Mouse (Mus musculus): ENCODE data around the gene Fkbp4. TPM values are rescaled to one million over a fixed set of nuclear protein-coding genes. Genes with fewer than 3 reads are reported as not detected.

Gene Fkbp4
- polyA plus RNA-seq (2015; fragmentation: Nextera tagmentation; extraction: Ambion mirVana), result 156 and 165 TPM in 2 replicates

DNA sequence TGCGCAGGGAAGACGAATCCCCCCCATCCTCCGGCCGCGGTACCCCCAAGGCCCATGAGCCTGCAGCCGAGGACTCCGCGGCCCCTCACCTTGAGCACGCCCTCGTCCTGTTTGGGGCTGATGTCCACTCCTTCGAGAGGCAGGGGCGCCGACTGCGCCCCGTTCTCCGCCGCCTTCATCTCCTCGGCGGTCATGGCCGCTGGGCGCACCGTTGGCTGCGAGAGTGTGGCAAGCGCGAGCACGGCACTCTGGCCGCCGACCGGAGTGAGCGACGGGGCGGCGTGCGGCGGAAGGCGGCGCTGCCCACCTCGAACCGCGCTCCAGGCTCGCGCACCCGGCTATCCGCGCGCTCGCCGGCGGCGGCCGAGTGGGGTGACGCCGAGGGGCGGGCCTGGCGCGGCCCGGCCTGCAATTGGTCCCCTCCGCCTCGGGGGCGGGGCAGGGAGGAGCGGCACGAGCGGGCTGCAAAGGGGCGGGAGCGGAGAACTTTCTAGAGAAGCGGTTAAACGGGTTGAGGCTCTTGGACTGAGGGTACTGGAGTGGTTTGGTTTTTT, at the start of gene Fkbp4:
Gene Fkbp4 (minus strand): TSS at position 361 of the 554 bp plus-strand sequence.
- H3K27me3 ChIP-seq (replicated peaks; ENCODE audit: insufficient read depth, low read length), result no peaks in the 10 kb centered on the region
- no peak for TF ChIP-seq EP300 (IDR thresholded peaks at IDR 0.05)
- peak; percentile 36 for TF ChIP-seq CTCF (IDR thresholded peaks at IDR 0.05)
- peak; percentile 97 for ATAC-seq
- H3K36me3 ChIP-seq (ENCODE audit: insufficient read depth, low read length), result peaks cover 13% of the 10 kb centered on the region; the same call in 1 of the 2 replicates
- under 1% methylated on average over 56 of the region's 67 CpGs for WGBS
- no peaks in the 10 kb centered on the region for H3K9me3 ChIP-seq (ENCODE audit: low read length)
- peak within 1 kb of the TSS; percentile 95 for H3K27ac ChIP-seq (ENCODE audit: low read length)
- H3K9ac ChIP-seq (replicated peaks; ENCODE audit: low read depth), result peak within 1 kb of the TSS; percentile 80
- H3K4me3 ChIP-seq (ENCODE audit: low read depth, low read length), result peak within 1 kb of the TSS; percentile 87
- peak; percentile 97 for DNase-seq (ENCODE audit: low spot score)
- H3K4me2 ChIP-seq (replicated peaks; ENCODE audit: low read depth, low read length), result peak within 1 kb of the TSS; percentile 92
- H3K4me1 ChIP-seq (ENCODE audit: insufficient read depth, low read depth, low read length), result peaks cover 12% of the 10 kb centered on the region; the same call in 1 of the 2 replicates

GRCm38 (mm10) chr6:128487736-128488135, 49.3 kb upstream of the Fkbp4 start:
- Histone ChIP-seq H3K4me2 (replicated peaks; ENCODE audit: low read depth, low read length) (no peak overlapping the region), H3K9ac (replicated peaks; ENCODE audit: low read depth) (no peak overlapping the region), H3K36me3 (ENCODE audit: insufficient read depth, low read length) (no peaks in the 10 kb centered on the region), H3K9me3 (ENCODE audit: low read length) (no peaks in the 10 kb centered on the region), H3K4me1 (ENCODE audit: insufficient read depth, low read depth, low read length) (no peaks in the 10 kb centered on the region), H3K4me3 (ENCODE audit: low read depth, low read length) (no peak overlapping the region), H3K27me3 (replicated peaks; ENCODE audit: insufficient read depth, low read length) (no peaks in the 10 kb centered on the region), H3K27ac (ENCODE audit: low read length) (no peak overlapping the region)
- TF ChIP-seq CTCF (IDR thresholded peaks at IDR 0.05) (no peak), EP300 (IDR thresholded peaks at IDR 0.05) (no peak)
- DNase-seq (ENCODE audit: low spot score) (no peak), ATAC-seq (no peak)
- 81% methylated on average over 11 of the region's 11 CpGs for WGBS

DNA sequence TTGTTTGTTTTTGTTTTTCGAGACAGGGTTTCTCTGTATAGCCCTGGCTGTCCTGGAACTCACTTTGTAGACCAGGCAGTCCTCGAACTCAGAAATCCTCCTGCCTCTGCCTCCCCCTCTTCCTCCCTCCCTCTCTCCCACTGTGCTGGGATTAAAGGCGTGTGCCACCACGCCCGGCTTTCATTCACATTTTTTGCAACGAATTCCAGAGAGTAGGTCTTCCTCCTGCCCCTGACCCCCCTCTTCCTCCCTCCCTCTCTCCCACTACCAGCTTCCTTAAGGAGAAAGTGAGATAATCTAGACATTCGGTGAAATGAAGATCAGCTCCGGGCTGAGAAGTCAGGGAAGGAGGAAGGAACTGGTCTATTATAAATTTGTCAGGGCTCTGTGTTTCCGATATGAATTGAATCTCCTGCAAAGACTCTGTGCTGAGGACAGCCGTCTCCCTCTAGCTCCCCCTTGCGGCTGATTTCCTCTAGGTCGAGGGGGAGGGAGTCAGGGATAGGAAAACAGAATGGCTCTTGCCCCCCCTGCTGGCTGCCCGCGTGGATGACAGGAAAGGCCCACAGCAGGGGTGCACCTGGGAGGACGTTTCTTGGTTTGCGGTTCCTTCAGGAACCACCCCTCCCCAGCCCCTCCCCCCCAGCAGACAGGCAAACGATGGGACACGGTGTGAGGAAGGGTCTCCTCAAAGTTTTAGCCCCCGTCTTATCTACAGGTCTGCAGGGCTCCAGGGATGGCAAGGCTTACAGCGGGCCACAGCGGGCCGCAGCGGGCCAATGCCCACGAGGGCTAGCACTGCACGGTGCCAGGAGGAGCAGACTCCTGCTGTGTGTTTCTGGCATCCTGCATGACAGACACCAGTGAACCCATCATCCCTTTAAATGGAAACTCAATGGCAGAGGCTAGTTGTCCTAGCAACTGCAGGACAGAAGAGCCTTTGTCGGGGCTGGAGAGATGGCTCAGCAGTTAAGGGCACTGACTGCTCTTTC, 41.3 kb upstream of the Fkbp4 start:
- WGBS, result 17% methylated on average over 26 of the region's 26 CpGs
- Histone ChIP-seq H3K27me3 (replicated peaks; ENCODE audit: insufficient read depth, low read length) (no peaks in the 10 kb centered on the region), H3K27ac (ENCODE audit: low read length) (no peak overlapping the region), H3K4me2 (replicated peaks; ENCODE audit: low read depth, low read length) (peak overlapping the region; percentile 37; the same call in 1 of the 2 replicates), H3K9ac (replicated peaks; ENCODE audit: low read depth) (no peak overlapping the region), H3K4me1 (ENCODE audit: insufficient read depth, low read depth, low read length) (no peaks in the 10 kb centered on the region), H3K9me3 (ENCODE audit: low read length) (no peaks in the 10 kb centered on the region), H3K4me3 (ENCODE audit: low read depth, low read length) (no peak overlapping the region), H3K36me3 (ENCODE audit: insufficient read depth, low read length) (no peaks in the 10 kb centered on the region)
- DNase-seq (ENCODE audit: low spot score) (peak; percentile 96), ATAC-seq (peak; percentile 96)
- peak; percentile 100 for TF ChIP-seq CTCF (IDR thresholded peaks at IDR 0.05)
- TF ChIP-seq EP300 (IDR thresholded peaks at IDR 0.05), result no peak

DNA sequence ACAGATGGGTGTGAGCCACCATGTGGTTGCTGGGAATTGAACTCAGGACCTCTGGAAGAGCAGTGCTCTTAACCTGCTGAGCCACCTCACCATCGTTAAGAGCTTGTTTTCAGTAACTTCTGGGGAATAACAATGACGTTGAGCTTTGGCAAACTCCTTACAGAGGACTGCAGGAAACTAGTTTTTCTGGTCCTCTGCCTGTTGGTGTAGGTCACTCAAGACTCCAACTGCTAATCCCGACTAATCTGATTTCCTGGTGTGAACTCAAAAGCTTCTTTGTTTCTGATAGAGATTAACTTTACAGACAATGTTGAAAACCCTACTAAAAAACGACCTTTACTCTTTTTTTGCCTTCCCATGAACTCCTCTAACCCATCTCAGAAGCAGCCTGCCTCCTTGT, 39.0 kb upstream of the Fkbp4 start:
- no peak overlapping the region for H3K4me2 ChIP-seq (replicated peaks; ENCODE audit: low read depth, low read length)
- H3K4me3 ChIP-seq (ENCODE audit: low read depth, low read length), result no peak overlapping the region
- 15% methylated on average over 4 of the region's 4 CpGs for WGBS
- H3K27me3 ChIP-seq (replicated peaks; ENCODE audit: insufficient read depth, low read length), result no peaks in the 10 kb centered on the region
- no peaks in the 10 kb centered on the region for H3K9me3 ChIP-seq (ENCODE audit: low read length)
- H3K36me3 ChIP-seq (ENCODE audit: insufficient read depth, low read length), result no peaks in the 10 kb centered on the region
- no peaks in the 10 kb centered on the region for H3K4me1 ChIP-seq (ENCODE audit: insufficient read depth, low read depth, low read length)
- H3K9ac ChIP-seq (replicated peaks; ENCODE audit: low read depth), result no peak overlapping the region
- DNase-seq (ENCODE audit: low spot score), result peak; percentile 30
- H3K27ac ChIP-seq (ENCODE audit: low read length), result no peak overlapping the region
- no peak for ATAC-seq
- TF ChIP-seq CTCF (IDR thresholded peaks at IDR 0.05), result no peak
- no peak for TF ChIP-seq EP300 (IDR thresholded peaks at IDR 0.05)

GRCm38 (mm10) chr6:128474112-128474511, 35.6 kb upstream of the Fkbp4 start:
- Histone ChIP-seq H3K27me3 (replicated peaks; ENCODE audit: insufficient read depth, low read length) (no peaks in the 10 kb centered on the region), H3K9ac (replicated peaks; ENCODE audit: low read depth) (no peak overlapping the region), H3K4me3 (ENCODE audit: low read depth, low read length) (no peak overlapping the region), H3K9me3 (ENCODE audit: low read length) (no peaks in the 10 kb centered on the region), H3K27ac (ENCODE audit: low read length) (no peak overlapping the region), H3K4me1 (ENCODE audit: insufficient read depth, low read depth, low read length) (no peaks in the 10 kb centered on the region), H3K36me3 (ENCODE audit: insufficient read depth, low read length) (no peaks in the 10 kb centered on the region), H3K4me2 (replicated peaks; ENCODE audit: low read depth, low read length) (no peak overlapping the region)
- ATAC-seq (no peak), DNase-seq (ENCODE audit: low spot score) (no peak)
- 87% methylated on average over 6 of the region's 6 CpGs for WGBS
- no peak for TF ChIP-seq EP300 (IDR thresholded peaks at IDR 0.05)
- TF ChIP-seq CTCF (IDR thresholded peaks at IDR 0.05), result no peak

DNA sequence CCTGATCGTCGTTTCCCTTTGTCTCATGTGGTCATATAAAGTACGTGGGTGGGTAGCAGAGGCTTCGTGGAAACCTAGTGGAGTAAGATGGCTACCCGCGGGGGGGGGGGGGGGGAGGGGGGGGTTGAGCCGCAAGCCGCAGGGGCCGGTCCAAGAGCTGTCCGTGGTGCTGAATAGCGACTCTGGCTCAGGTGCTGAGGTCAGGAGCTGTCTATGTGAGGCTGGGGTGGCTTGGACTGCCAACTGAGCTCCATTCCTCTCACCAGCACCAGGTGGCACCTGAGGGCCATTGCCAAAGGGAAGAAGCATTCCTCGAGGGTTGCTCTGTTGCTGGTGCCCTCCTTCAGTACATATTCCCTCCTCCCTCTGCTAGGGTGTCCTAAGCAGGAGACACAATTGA, 31.0 kb upstream of the Fkbp4 start:
- Histone ChIP-seq H3K36me3 (ENCODE audit: insufficient read depth, low read length) (no peaks in the 10 kb centered on the region), H3K4me3 (ENCODE audit: low read depth, low read length) (no peak overlapping the region), H3K27me3 (replicated peaks; ENCODE audit: insufficient read depth, low read length) (no peaks in the 10 kb centered on the region), H3K4me2 (replicated peaks; ENCODE audit: low read depth, low read length) (no peak overlapping the region), H3K9me3 (ENCODE audit: low read length) (no peaks in the 10 kb centered on the region), H3K4me1 (ENCODE audit: insufficient read depth, low read depth, low read length) (no peaks in the 10 kb centered on the region), H3K9ac (replicated peaks; ENCODE audit: low read depth) (no peak overlapping the region), H3K27ac (ENCODE audit: low read length) (no peak overlapping the region)
- ATAC-seq (peak; percentile 50), DNase-seq (ENCODE audit: low spot score) (peak; percentile 59)
- TF ChIP-seq EP300 (IDR thresholded peaks at IDR 0.05) (no peak), CTCF (IDR thresholded peaks at IDR 0.05) (peak; percentile 60)
- 3% methylated on average over 9 of the region's 12 CpGs for WGBS

Measured in lung, postnatal 0 days (tissue).